Mouse (Mus musculus) heart, postnatal 10 days (tissue): Measurements from ENCODE around the gene Cox11. TPM values are rescaled to one million over a fixed set of nuclear protein-coding genes. Genes with fewer than 3 reads are reported as not detected.

Source experiments
- total RNA-seq, 2 experiments: library from RNA; stranded (reverse); gene quantifications; 2 replicates each; pipeline ENCODE4 v1.2.3; 2021

Gene Cox11
- total RNA-seq, 2 experiments from 2014 or later, result 24.2 to 25.8 TPM

Other genes with a start within 250 kb of the Cox11 start
- gene Hlf, start 247.3 kb upstream of the Cox11 start, total RNA-seq, result 10 to 100 TPM; 15.7 to 22.1 TPM
- gene Stxbp4, start 89 bp upstream of the Cox11 start, total RNA-seq, result 1 to 10 TPM; 5.6 to 6.2 TPM
- gene Tom1l1, start 50.2 kb downstream of the Cox11 start, total RNA-seq, result 10 to 100 TPM; 16.2 to 18.5 TPM